11 mouse cellular contexts compared by ENCODE assay signal in the genomic region with DNA sequence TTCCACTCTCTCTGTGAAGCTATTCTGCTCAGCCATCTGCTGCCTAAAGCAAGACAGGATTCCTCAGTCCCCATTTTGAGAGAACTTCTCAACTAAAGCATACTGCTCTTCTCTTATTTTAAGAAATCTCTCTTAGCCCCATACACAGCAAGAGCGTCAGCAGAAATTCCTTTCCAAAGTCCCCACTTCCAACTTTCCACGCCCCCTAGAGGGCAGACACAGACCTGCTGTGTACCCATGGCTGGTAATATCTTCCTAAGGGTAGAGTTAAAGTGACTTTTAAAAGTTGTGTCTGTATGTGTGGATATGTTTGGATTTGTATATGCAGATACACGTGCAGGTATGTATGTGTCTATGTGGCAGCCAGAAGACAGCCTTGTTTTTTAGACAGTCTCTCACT.
A peak's percentile ranks its signal among the peaks of the same experiment; 100 is the strongest.
DNase-seq lines count a peak whose midpoint lies in the region; ATAC-seq and TF ChIP-seq lines count a peak whose summit lies in the region.
"Had no signal": no experiment of that assay in that cellular context is flagged by ENCODE, and none has a peak within 500 bp of the region (broad histone marks: within the 10 kb centered on the region; RNA-seq: fewer than 3 reads in every experiment).

No protein-coding gene starts in this region.

- no peak overlapping the region for H3K4me2 ChIP-seq in heart, postnatal 0 days (ENCODE audit: low read depth, low read length)
- no peak overlapping the region for H3K4me2 ChIP-seq in liver, postnatal 0 days (ENCODE audit: low read depth, low read length)
- H3K4me2 ChIP-seq: embryonic facial prominence, embryonic 15.5 days; heart, embryonic 13.5 days; limb, embryonic 13.5 days; midbrain, embryonic 13.5 days had no signal

- H3K27ac ChIP-seq in heart, postnatal 0 days (ENCODE audit: low read depth) = no peak overlapping the region
- no peak overlapping the region for H3K27ac ChIP-seq in liver, postnatal 0 days (ENCODE audit: low read depth)
- H3K27ac ChIP-seq: embryonic facial prominence, embryonic 15.5 days; heart, embryonic 13.5 days; limb, embryonic 13.5 days; midbrain, embryonic 13.5 days had no signal

- H3K9ac ChIP-seq in heart, postnatal 0 days (replicated peaks; ENCODE audit: low read depth, low read length) = no peak overlapping the region
- no peak overlapping the region for H3K9ac ChIP-seq in liver, postnatal 0 days (replicated peaks)
- H3K9ac ChIP-seq: embryonic facial prominence, embryonic 15.5 days; heart, embryonic 13.5 days; limb, embryonic 13.5 days; midbrain, embryonic 13.5 days had no signal

- peaks cover 11% of the 10 kb centered on the region for H3K4me1 ChIP-seq in heart, postnatal 0 days (ENCODE audit: control insufficient read depth, insufficient read depth)
- H3K4me1 ChIP-seq in liver, postnatal 0 days (ENCODE audit: insufficient read depth) = no peaks in the 10 kb centered on the region

- no peaks in the 10 kb centered on the region for H3K9me3 ChIP-seq in heart, postnatal 0 days (replicated peaks; ENCODE audit: control insufficient read depth, low read length)
- no peaks in the 10 kb centered on the region for H3K9me3 ChIP-seq in liver, postnatal 0 days (ENCODE audit: low read length)
- H3K9me3 ChIP-seq: embryonic facial prominence, embryonic 15.5 days; heart, embryonic 13.5 days; limb, embryonic 13.5 days; midbrain, embryonic 13.5 days had no signal

- no peak for ATAC-seq in heart, postnatal 0 days (ENCODE audit: insufficient read depth, low read depth)
- ATAC-seq in liver, postnatal 0 days = no peak
- ATAC-seq: midbrain, embryonic 13.5 days had no signal

- DNase-seq in heart, postnatal 0 days (ENCODE audit: low spot score) = no peak
- DNase-seq in heart, adult 11 months = no peak
- no peak for DNase-seq in liver, postnatal 0 days
- DNase-seq in liver = no peak
- peak; percentile 25 for DNase-seq in NIH3T3 (ENCODE audit: low read depth)
- peak; percentile 54 to 58 for DNase-seq in kidney, postnatal 4 days
- no peak for DNase-seq in thymus, postnatal 0 days (ENCODE audit: low spot score)

- no peaks in the 10 kb centered on the region for H3K27me3 ChIP-seq in heart, postnatal 0 days (ENCODE audit: control insufficient read depth, insufficient read depth, low read length)
- no peaks in the 10 kb centered on the region for H3K27me3 ChIP-seq in liver, postnatal 0 days (ENCODE audit: insufficient read depth, low read length)
- H3K27me3 ChIP-seq: embryonic facial prominence, embryonic 15.5 days; heart, embryonic 13.5 days; limb, embryonic 13.5 days had no signal

- 75% methylated on average over 3 of the region's 3 CpGs for WGBS in heart, postnatal 0 days
- 54% methylated on average over 3 of the region's 3 CpGs for WGBS in liver, postnatal 0 days (ENCODE audit: insufficient replicate concordance)

- TF ChIP-seq EP300 in heart, postnatal 0 days (IDR thresholded peaks at IDR 0.05; ENCODE audit: low read depth) = no peak
- no peak for TF ChIP-seq EP300 in liver, postnatal 0 days (IDR thresholded peaks at IDR 0.05; ENCODE audit: low read depth)

- no peak overlapping the region for H3K4me3 ChIP-seq in heart, postnatal 0 days (ENCODE audit: low read depth, low read length)
- no peak overlapping the region for H3K4me3 ChIP-seq in liver, postnatal 0 days (ENCODE audit: low read depth, low read length)
- H3K4me3 ChIP-seq: embryonic facial prominence, embryonic 15.5 days; heart, embryonic 13.5 days; limb, embryonic 13.5 days; midbrain, embryonic 13.5 days had no signal

- TF ChIP-seq CTCF in heart, postnatal 0 days (IDR thresholded peaks at IDR 0.05; ENCODE audit: low read depth) = peak; percentile 26; the same call in 1 of the 2 replicates
- peak; percentile 32; the same call in 1 of the 2 replicates for TF ChIP-seq CTCF in liver, postnatal 0 days (IDR thresholded peaks at IDR 0.05; ENCODE audit: low read depth)

- no peaks in the 10 kb centered on the region for H3K36me3 ChIP-seq in heart, postnatal 0 days (replicated peaks; ENCODE audit: control insufficient read depth, insufficient read depth, low read length)
- H3K36me3 ChIP-seq in liver, postnatal 0 days (replicated peaks; ENCODE audit: insufficient read depth, low read length) = no peaks in the 10 kb centered on the region; the same call in 1 of the 2 replicates

Comparison
In these comparisons a context has a peak if more than half of its experiments do, and no peak if none do; other contexts are left out.
1. DNase-seq: peak in NIH3T3 (single experiment) and kidney, postnatal 4 days (2 of 2); none in heart, postnatal 0 days (single experiment), heart, adult 11 months (single experiment), liver, postnatal 0 days (single experiment), liver (single experiment) and thymus, postnatal 0 days (single experiment).